Mouse (Mus musculus): ENCODE data around the gene Inhba. TPM values are rescaled to one million over a fixed set of nuclear protein-coding genes. Genes with fewer than 3 reads are reported as not detected.

Inhba gene
- polyA plus RNA-seq (2012; rRNA removed): 0.23 and 0.42 TPM in 2 replicates

GRCm38 (mm10) chr13:16011372-16012242, at the start of gene Inhba:
Gene Inhba, plus strand, starts transcription at chr13:16011851.
- no peaks in the 10 kb centered on the region for H3K27me3 ChIP-seq (replicated peaks; ENCODE audit: control insufficient read depth, insufficient read depth, low read length)
- DNase-seq: peak; percentile 36
- TF ChIP-seq POLR2A (IDR thresholded peaks at IDR 0.05; ENCODE audit: low read depth, low read length) (no peak), CTCF (conservative IDR thresholded peaks at IDR 0.05; ENCODE audit: insufficient read depth, insufficient read length, low read depth, low read length) (0 out of 2 replicates have a peak, but pooled peaks have one; percentile 19)
- H3K4me1 ChIP-seq (ENCODE audit: control insufficient read depth, insufficient read depth, low read length): no peaks in the 10 kb centered on the region
- WGBS: 15% methylated on average over 31 of the region's 31 CpGs
- H3K36me3 ChIP-seq (ENCODE audit: control insufficient read depth, insufficient read depth, low read length): no peaks in the 10 kb centered on the region
- peak within 1 kb of the TSS; percentile 50 for H3K4me3 ChIP-seq (ENCODE audit: insufficient read depth, low read depth, low read length)
- no peak within 1 kb of the TSS for H3K27ac ChIP-seq (ENCODE audit: insufficient read depth, low read depth, low read length)

GRCm38 (mm10) chr13:15976584-15976983, 35.1 kb upstream of the Inhba start:
- Histone ChIP-seq H3K4me1 (ENCODE audit: control insufficient read depth, insufficient read depth, low read length) (no peaks in the 10 kb centered on the region), H3K27me3 (replicated peaks; ENCODE audit: control insufficient read depth, insufficient read depth, low read length) (no peaks in the 10 kb centered on the region), H3K36me3 (ENCODE audit: control insufficient read depth, insufficient read depth, low read length) (no peaks in the 10 kb centered on the region), H3K27ac (ENCODE audit: insufficient read depth, low read depth, low read length) (no peak overlapping the region), H3K4me3 (ENCODE audit: insufficient read depth, low read depth, low read length) (no peak overlapping the region)
- TF ChIP-seq POLR2A (IDR thresholded peaks at IDR 0.05; ENCODE audit: low read depth, low read length) (no peak), CTCF (conservative IDR thresholded peaks at IDR 0.05; ENCODE audit: insufficient read depth, insufficient read length, low read depth, low read length) (no peak)
- DNase-seq: no peak
- WGBS: 90% methylated on average over 1 of the region's 1 CpGs

- Histone ChIP-seq H3K27ac (ENCODE audit: insufficient read depth, low read depth, low read length) (no peak overlapping the region), H3K4me3 (ENCODE audit: insufficient read depth, low read depth, low read length) (no peak overlapping the region), H3K27me3 (replicated peaks; ENCODE audit: control insufficient read depth, insufficient read depth, low read length) (no peaks in the 10 kb centered on the region), H3K4me1 (ENCODE audit: control insufficient read depth, insufficient read depth, low read length) (no peaks in the 10 kb centered on the region), H3K36me3 (ENCODE audit: control insufficient read depth, insufficient read depth, low read length) (no peaks in the 10 kb centered on the region)
- DNase-seq: no peak
- TF ChIP-seq CTCF (conservative IDR thresholded peaks at IDR 0.05; ENCODE audit: insufficient read depth, insufficient read length, low read depth, low read length) (no peak), POLR2A (IDR thresholded peaks at IDR 0.05; ENCODE audit: low read depth, low read length) (no peak)
- WGBS: 76% methylated on average over 3 of the region's 3 CpGs
These were observed 32.1 kb upstream of the Inhba start for GRCm38 (mm10) chr13:15979551-15979950.

- WGBS: 70% methylated on average over 3 of the region's 3 CpGs
- Histone ChIP-seq H3K4me3 (ENCODE audit: insufficient read depth, low read depth, low read length) (no peak overlapping the region), H3K27me3 (replicated peaks; ENCODE audit: control insufficient read depth, insufficient read depth, low read length) (no peaks in the 10 kb centered on the region), H3K4me1 (ENCODE audit: control insufficient read depth, insufficient read depth, low read length) (no peaks in the 10 kb centered on the region), H3K27ac (ENCODE audit: insufficient read depth, low read depth, low read length) (no peak overlapping the region), H3K36me3 (ENCODE audit: control insufficient read depth, insufficient read depth, low read length) (no peaks in the 10 kb centered on the region)
- TF ChIP-seq POLR2A (IDR thresholded peaks at IDR 0.05; ENCODE audit: low read depth, low read length) (no peak), CTCF (conservative IDR thresholded peaks at IDR 0.05; ENCODE audit: insufficient read depth, insufficient read length, low read depth, low read length) (no peak)
- DNase-seq: no peak
These were observed 29.6 kb upstream of the Inhba start for GRCm38 (mm10) chr13:15982041-15982440.

DNA sequence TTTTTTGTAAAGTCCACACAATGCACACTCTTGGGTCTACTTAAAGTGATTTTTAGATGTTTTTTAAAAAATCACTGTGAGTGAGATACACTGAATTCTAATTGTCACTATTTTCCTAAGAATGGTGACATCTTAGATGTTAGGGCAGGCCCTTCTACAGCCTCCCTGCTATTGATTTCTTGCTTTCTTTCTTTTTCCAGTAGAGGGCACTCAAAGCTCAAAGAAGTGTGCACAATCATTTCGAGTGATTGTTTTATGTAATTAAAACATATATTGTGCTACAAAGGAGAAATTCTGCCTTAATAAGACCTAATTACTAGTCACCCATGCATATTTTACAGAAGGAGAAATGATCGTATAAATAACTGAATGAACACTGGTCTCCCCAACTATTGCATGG, 25.9 kb upstream of the Inhba start:
- WGBS: 66% methylated on average over 2 of the region's 2 CpGs
- Histone ChIP-seq H3K27me3 (replicated peaks; ENCODE audit: control insufficient read depth, insufficient read depth, low read length) (no peaks in the 10 kb centered on the region), H3K4me3 (ENCODE audit: insufficient read depth, low read depth, low read length) (no peak overlapping the region), H3K4me1 (ENCODE audit: control insufficient read depth, insufficient read depth, low read length) (no peaks in the 10 kb centered on the region), H3K27ac (ENCODE audit: insufficient read depth, low read depth, low read length) (no peak overlapping the region), H3K36me3 (ENCODE audit: control insufficient read depth, insufficient read depth, low read length) (no peaks in the 10 kb centered on the region)
- no peak for TF ChIP-seq CTCF (conservative IDR thresholded peaks at IDR 0.05; ENCODE audit: insufficient read depth, insufficient read length, low read depth, low read length)
- no peak for TF ChIP-seq POLR2A (IDR thresholded peaks at IDR 0.05; ENCODE audit: low read depth, low read length)
- peak; percentile 5 for DNase-seq

DNA sequence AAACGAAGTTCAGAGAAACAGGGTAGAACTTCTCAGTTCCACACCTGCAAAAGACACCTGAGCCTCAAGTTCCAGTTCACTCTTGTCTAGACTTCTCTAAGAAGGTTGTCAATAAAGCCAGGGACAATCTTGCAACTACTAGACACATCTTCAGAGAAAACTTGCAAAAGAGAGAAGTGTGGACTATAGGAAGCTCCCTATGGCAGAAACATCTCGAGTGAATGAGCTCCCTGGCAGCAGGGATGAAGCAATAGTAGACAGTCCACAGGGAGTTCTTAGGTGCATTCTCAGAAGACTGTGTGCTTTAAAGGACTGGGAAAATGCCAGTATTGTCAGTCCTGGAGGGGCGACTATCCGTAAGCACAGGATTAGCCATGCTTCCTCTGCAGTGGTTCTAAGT, 25.5 kb upstream of the Inhba start:
- TF ChIP-seq POLR2A (IDR thresholded peaks at IDR 0.05; ENCODE audit: low read depth, low read length) (no peak), CTCF (conservative IDR thresholded peaks at IDR 0.05; ENCODE audit: insufficient read depth, insufficient read length, low read depth, low read length) (no peak)
- Histone ChIP-seq H3K4me3 (ENCODE audit: insufficient read depth, low read depth, low read length) (no peak overlapping the region), H3K4me1 (ENCODE audit: control insufficient read depth, insufficient read depth, low read length) (no peaks in the 10 kb centered on the region), H3K27me3 (replicated peaks; ENCODE audit: control insufficient read depth, insufficient read depth, low read length) (no peaks in the 10 kb centered on the region), H3K27ac (ENCODE audit: insufficient read depth, low read depth, low read length) (no peak overlapping the region), H3K36me3 (ENCODE audit: control insufficient read depth, insufficient read depth, low read length) (no peaks in the 10 kb centered on the region)
- no peak for DNase-seq
- WGBS: 85% methylated on average over 4 of the region's 4 CpGs

- Histone ChIP-seq H3K27ac (ENCODE audit: insufficient read depth, low read depth, low read length) (no peak overlapping the region), H3K36me3 (ENCODE audit: control insufficient read depth, insufficient read depth, low read length) (no peaks in the 10 kb centered on the region), H3K4me3 (ENCODE audit: insufficient read depth, low read depth, low read length) (no peak overlapping the region), H3K27me3 (replicated peaks; ENCODE audit: control insufficient read depth, insufficient read depth, low read length) (no peaks in the 10 kb centered on the region), H3K4me1 (ENCODE audit: control insufficient read depth, insufficient read depth, low read length) (no peaks in the 10 kb centered on the region)
- no peak for DNase-seq
- 67% methylated on average over 2 of the region's 2 CpGs for WGBS
- TF ChIP-seq CTCF (conservative IDR thresholded peaks at IDR 0.05; ENCODE audit: insufficient read depth, insufficient read length, low read depth, low read length): no peak
- TF ChIP-seq POLR2A (IDR thresholded peaks at IDR 0.05; ENCODE audit: low read depth, low read length): no peak
These were observed 16.3 kb upstream of the Inhba start for GRCm38 (mm10) chr13:15995314-15995713.

All from kidney, adult 2 months (tissue).